ENCODE assay signal across 24 mouse cellular contexts in the genomic region with DNA sequence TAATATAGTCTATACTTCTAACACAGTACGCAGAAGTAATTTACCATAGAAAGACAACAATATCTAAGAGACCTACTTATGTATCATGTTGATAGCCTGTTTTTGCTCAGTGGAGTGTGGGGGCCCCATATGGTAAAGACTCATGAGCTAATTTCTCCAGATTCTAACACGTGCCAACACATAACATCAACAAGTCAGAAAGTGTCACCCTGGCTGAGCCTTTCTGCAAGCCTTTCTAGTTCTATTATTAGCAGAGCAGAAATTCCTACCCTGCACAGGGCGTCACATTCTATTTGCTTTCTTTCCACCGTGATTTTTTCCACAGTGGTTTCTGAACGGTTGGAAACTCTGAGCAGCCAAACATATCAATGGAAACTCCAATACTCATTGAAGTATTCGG.
DNase-seq lines count a peak whose midpoint lies in the region; ATAC-seq lines count a peak whose summit lies in the region.
"Had no signal": no experiment of that assay in that cellular context is flagged by ENCODE, and none has a peak within 500 bp of the region (broad histone marks: within the 10 kb centered on the region; RNA-seq: fewer than 3 reads in every experiment).

No protein-coding gene starts in this region.

- H3K9me3 ChIP-seq in heart, embryonic 12.5 days (replicated peaks) = no peaks in the 10 kb centered on the region
- no peaks in the 10 kb centered on the region for H3K9me3 ChIP-seq in heart, embryonic 16.5 days (replicated peaks; ENCODE audit: control insufficient read depth, low read length)
- H3K9me3 ChIP-seq: embryonic facial prominence, embryonic 13.5 days; forebrain, embryonic 12.5 days; hindbrain, embryonic 12.5 days had no signal

- H3K9ac ChIP-seq in heart, embryonic 12.5 days = no peak overlapping the region
- H3K9ac ChIP-seq in heart, embryonic 16.5 days (ENCODE audit: low read length) = no peak overlapping the region; the same call in 1 of the 2 replicates
- H3K9ac ChIP-seq: embryonic facial prominence, embryonic 13.5 days; forebrain, embryonic 12.5 days; hindbrain, embryonic 12.5 days had no signal

- peak; percentile 68 for ATAC-seq in heart, embryonic 12.5 days (ENCODE audit: insufficient number of reproducible peaks, low FRiP score)
- ATAC-seq in heart, embryonic 16.5 days (replicated peaks; ENCODE audit: extremely low read depth, insufficient read depth, low FRiP score) = peak; percentile 80; the same call in 1 of the 2 replicates
- ATAC-seq: activated CD4-positive, CD25-positive, alpha-beta regulatory T cell, adult 4 months; forebrain, embryonic 16.5 days; hindbrain, embryonic 16.5 days; inflammation-experienced regulatory T-cells, adult 6 months; intestine, postnatal 0 days; Patski had no signal

- H3K27ac ChIP-seq in heart, embryonic 12.5 days (ENCODE audit: poor library complexity, severe bottlenecking) = peak overlapping the region; percentile 64; the same call in 1 of the 2 replicates
- peak overlapping the region; percentile 58 for H3K27ac ChIP-seq in heart, embryonic 16.5 days (ENCODE audit: low read length)
- H3K27ac ChIP-seq: embryonic facial prominence, embryonic 13.5 days; forebrain, embryonic 12.5 days; hindbrain, embryonic 12.5 days had no signal

- H3K36me3 ChIP-seq in heart, embryonic 12.5 days = no peaks in the 10 kb centered on the region
- H3K36me3 ChIP-seq in heart, embryonic 16.5 days (ENCODE audit: control insufficient read depth, insufficient read depth) = no peaks in the 10 kb centered on the region
- H3K36me3 ChIP-seq: embryonic facial prominence, embryonic 13.5 days; forebrain, embryonic 12.5 days; hindbrain, embryonic 12.5 days had no signal

- H3K27me3 ChIP-seq in heart, embryonic 12.5 days (replicated peaks) = no peaks in the 10 kb centered on the region
- H3K27me3 ChIP-seq in heart, embryonic 16.5 days (ENCODE audit: control insufficient read depth, insufficient read depth, low read length) = no peaks in the 10 kb centered on the region
- H3K27me3 ChIP-seq: embryonic facial prominence, embryonic 13.5 days; forebrain, embryonic 12.5 days; hindbrain, embryonic 12.5 days; Patski had no signal

- H3K4me2 ChIP-seq in heart, embryonic 12.5 days = peak overlapping the region; percentile 52
- peak overlapping the region; percentile 58 for H3K4me2 ChIP-seq in heart, embryonic 16.5 days (ENCODE audit: low read depth, low read length)
- H3K4me2 ChIP-seq: forebrain, embryonic 12.5 days; hindbrain, embryonic 12.5 days had no signal

- H3K4me3 ChIP-seq in heart, embryonic 12.5 days = no peak overlapping the region
- H3K4me3 ChIP-seq in heart, embryonic 16.5 days (ENCODE audit: low read length) = no peak overlapping the region; the same call in 1 of the 2 replicates
- H3K4me3 ChIP-seq: embryonic facial prominence, embryonic 13.5 days; forebrain, embryonic 12.5 days; hindbrain, embryonic 12.5 days had no signal

- peak; percentile 13 to 18 for DNase-seq in heart, adult 18-20 months
- no peak for DNase-seq in heart, postnatal 14 days
- DNase-seq in heart, postnatal 25 days (ENCODE audit: low spot score) = no peak
- peak; percentile 5 for DNase-seq in CD4-positive helper T cell, adult 2 months (ENCODE audit: low read depth, low spot score)
- no peak for DNase-seq in thymus, adult 18-20 months
- DNase-seq in layer of hippocampus, postnatal 14 days (ENCODE audit: low spot score in 2 of 2) = no peak
- DNase-seq: adrenal gland, postnatal 14 days; B cell, adult 2 months; cerebellum, adult 11-12 months; cerebellum, adult 9-11 months; cerebellum, postnatal 36 days; gastrocnemius, postnatal 14 days; kidney, adult 8-10 months had no signal

- peaks cover 25% of the 10 kb centered on the region for H3K4me1 ChIP-seq in heart, embryonic 12.5 days (replicated peaks)
- peaks cover 11% of the 10 kb centered on the region for H3K4me1 ChIP-seq in heart, embryonic 16.5 days (ENCODE audit: control insufficient read depth, insufficient read depth, low read length)
- H3K4me1 ChIP-seq: embryonic facial prominence, embryonic 13.5 days; forebrain, embryonic 12.5 days; hindbrain, embryonic 12.5 days had no signal

- 30% methylated on average over 6 of the region's 6 CpGs for WGBS in heart, embryonic 12.5 days
- WGBS in heart, embryonic 16.5 days = 27% methylated on average over 6 of the region's 6 CpGs

- intact Hi-C loops in heart, postnatal 14 days (cut with DNase I) = no loop called here
- intact Hi-C loops in heart, postnatal 25 days (cut with DNase I) = no loop called here

Comparison
In these comparisons a context has a peak if more than half of its experiments do, and no peak if none do; other contexts are left out.
1. DNase-seq: peak in heart, adult 18-20 months (2 of 2) and CD4-positive helper T cell, adult 2 months (single experiment); none in heart, postnatal 14 days (0 of 2), heart, postnatal 25 days (single experiment), thymus, adult 18-20 months (0 of 2) and layer of hippocampus, postnatal 14 days (0 of 2).